Mouse (Mus musculus) ES-Bruce4 (cell line): Measurements from ENCODE around the gene Clybl. TPM values are rescaled to one million over a fixed set of nuclear protein-coding genes. Genes with fewer than 3 reads are reported as not detected.

Experiments
- H3K27ac ChIP-seq: 2 replicates; pipeline ENCODE4 v1.5.1; 2012; ENCODE audit warnings: low read length, inconsistent platforms; ENCODE audit not compliant: insufficient read depth
- H3K27me3 ChIP-seq: 2 replicates; pipeline ENCODE4 v1.6.1; 2012; ENCODE audit warnings: mild to moderate bottlenecking, low read length, inconsistent platforms; ENCODE audit not compliant: control insufficient read depth, poor library complexity, insufficient read depth, severe bottlenecking
- H3K36me3 ChIP-seq: 2 replicates; pipeline ENCODE4 v1.6.1; 2012; ENCODE audit warnings: inconsistent platforms, mild to moderate bottlenecking, low read length, moderate library complexity; ENCODE audit not compliant: control insufficient read depth, poor library complexity, insufficient read depth, severe bottlenecking
- H3K4me1 ChIP-seq: one replicate; pipeline ENCODE4 v1.8.1; 2011; ENCODE audit warnings: low read length; ENCODE audit not compliant: control insufficient read depth, insufficient read depth
- H3K4me3 ChIP-seq: 2 replicates; pipeline ENCODE4 v1.5.1; 2011; ENCODE audit warnings: low read depth, mild to moderate bottlenecking, low read length
- H3K9ac ChIP-seq: 2 replicates; pipeline ENCODE4 v1.6.1; 2012; ENCODE audit warnings: low read depth, mild to moderate bottlenecking, inconsistent platforms; ENCODE audit not compliant: poor library complexity, severe bottlenecking
- H3K9me3 ChIP-seq: replicated peaks from 2 replicates; pipeline ENCODE4 v1.6.1; 2012; ENCODE audit warnings: mild to moderate bottlenecking, low read length, inconsistent platforms; ENCODE audit not compliant: control insufficient read depth, poor library complexity, insufficient read depth, severe bottlenecking
- CTCF ChIP-seq: IDR thresholded peaks from one replicate; pipeline ENCODE4 v1.8.1; 2011; ENCODE audit warnings: low read depth, low read length
- EP300 ChIP-seq: IDR thresholded peaks from 2 replicates; pipeline ENCODE4 v1.6.1; 2011; ENCODE audit warnings: low read depth, low read length; ENCODE audit not compliant: insufficient read depth
- POLR2A ChIP-seq: IDR thresholded peaks from one replicate; pipeline ENCODE4 v1.8.1; 2011; ENCODE audit warnings: low read length; ENCODE audit not compliant: insufficient read depth
- polyA plus RNA-seq: library from polyadenylated mRNA; stranded (reverse); fragments of >200 nt; gene quantifications from 2 replicates; pipeline ENCODE4 v1.2.4, GENCODE M21; 2011; ENCODE audit warnings: low read depth; ENCODE audit not compliant: missing spikeins, insufficient read depth, insufficient read length

Clybl gene
- polyA plus RNA-seq, 1 experiment: 36.7 TPM

- Histone ChIP-seq H3K9me3 (no peaks in the 10 kb centered on the region), H3K9ac (no peak overlapping the region), H3K4me3 (no peak overlapping the region), H3K36me3 (no peaks in the 10 kb centered on the region), H3K27ac (no peak overlapping the region), H3K27me3 (no peaks in the 10 kb centered on the region), H3K4me1 (no peaks in the 10 kb centered on the region)
- TF ChIP-seq EP300 (no peak), POLR2A (no peak), CTCF (no peak)
Observed at GRCm38 (mm10) chr14:122189901-122190300, 8.4 kb downstream of the Clybl start.

GRCm38 (mm10) chr14:122190527-122190926 is 9.0 kb downstream of the Clybl start:
- Histone ChIP-seq H3K4me3 (no peak overlapping the region), H3K27me3 (no peaks in the 10 kb centered on the region), H3K36me3 (no peaks in the 10 kb centered on the region), H3K27ac (no peak overlapping the region), H3K9me3 (no peaks in the 10 kb centered on the region), H3K4me1 (no peaks in the 10 kb centered on the region), H3K9ac (no peak overlapping the region)
- no peak for TF ChIP-seq EP300
- no peak for TF ChIP-seq CTCF
- TF ChIP-seq POLR2A: no peak

- Histone ChIP-seq H3K4me3 (no peak overlapping the region), H3K9me3 (no peaks in the 10 kb centered on the region), H3K9ac (no peak overlapping the region), H3K36me3 (no peaks in the 10 kb centered on the region), H3K27me3 (no peaks in the 10 kb centered on the region), H3K27ac (no peak overlapping the region), H3K4me1 (no peaks in the 10 kb centered on the region)
- TF ChIP-seq EP300 (no peak), CTCF (peak; percentile 92), POLR2A (no peak)
Observed at GRCm38 (mm10) chr14:122190941-122191510, 9.5 kb downstream of the Clybl start.

GRCm38 (mm10) chr14:122194630-122195029 is 13.1 kb downstream of the Clybl start:
- no peaks in the 10 kb centered on the region for H3K36me3 ChIP-seq
- no peak overlapping the region for H3K4me3 ChIP-seq
- H3K4me1 ChIP-seq: no peaks in the 10 kb centered on the region
- no peaks in the 10 kb centered on the region for H3K9me3 ChIP-seq
- TF ChIP-seq EP300: no peak
- TF ChIP-seq CTCF: no peak
- no peak for TF ChIP-seq POLR2A
- no peaks in the 10 kb centered on the region for H3K27me3 ChIP-seq
- no peak overlapping the region for H3K27ac ChIP-seq
- H3K9ac ChIP-seq: no peak overlapping the region

- TF ChIP-seq POLR2A (no peak), CTCF (no peak), EP300 (no peak)
Observed at GRCm38 (mm10) chr14:122196851-122197250, 15.3 kb downstream of the Clybl start.

GRCm38 (mm10) chr14:122200247-122200885 is 18.9 kb downstream of the Clybl start:
- Histone ChIP-seq H3K36me3 (no peaks in the 10 kb centered on the region), H3K4me3 (no peak overlapping the region), H3K4me1 (no peaks in the 10 kb centered on the region), H3K27me3 (no peaks in the 10 kb centered on the region), H3K9me3 (no peaks in the 10 kb centered on the region), H3K9ac (no peak overlapping the region), H3K27ac (no peak overlapping the region)
- TF ChIP-seq EP300: no peak
- no peak for TF ChIP-seq POLR2A
- TF ChIP-seq CTCF: no peak

More at GRCm38 (mm10) chr14:122196851-122197250, 15.3 kb downstream of the Clybl start:
- Histone ChIP-seq H3K4me3 (no peak overlapping the region), H3K4me1 (no peaks in the 10 kb centered on the region), H3K27me3 (no peaks in the 10 kb centered on the region), H3K9ac (no peak overlapping the region), H3K9me3 (no peaks in the 10 kb centered on the region), H3K27ac (no peak overlapping the region), H3K36me3 (no peaks in the 10 kb centered on the region)
